Mouse (Mus musculus) liver, adult 2 months (tissue): ENCODE results near the gene Casc3. TPM values are rescaled to one million over a fixed set of nuclear protein-coding genes. Genes with fewer than 3 reads are reported as not detected.
A peak's percentile ranks its signal among the peaks of the same experiment; 100 is the strongest.

Experiments
- DNase-seq: peaks from one replicate; pipeline ENCODE4 v3.0.0-alpha.2; 2011; ENCODE audit warnings: low read depth, low spot score; ENCODE audit errors: extremely low read depth
- H3K27ac ChIP-seq: fragments of 200-500 bp; replicated peaks from 2 replicates; pipeline ENCODE4 v1.5.1; 2012; ENCODE audit warnings: low read depth, mild to moderate bottlenecking, control low read depth, inconsistent platforms, low read length; ENCODE audit not compliant: insufficient read depth
- H3K27me3 ChIP-seq: fragments of 200-500 bp; 2 replicates; pipeline ENCODE4 v1.6.1; 2012; ENCODE audit warnings: mild to moderate bottlenecking, moderate library complexity, low read length, inconsistent platforms; ENCODE audit not compliant: control insufficient read depth, insufficient read depth
- H3K36me3 ChIP-seq: fragments of 200-500 bp; 2 replicates; pipeline ENCODE4 v1.6.1; 2012; ENCODE audit warnings: low read length, inconsistent platforms; ENCODE audit not compliant: control insufficient read depth, insufficient read depth
- H3K4me1 ChIP-seq: fragments of 200-500 bp; 2 replicates; pipeline ENCODE4 v1.6.1; 2011; ENCODE audit warnings: low read length; ENCODE audit not compliant: control insufficient read depth, insufficient read depth
- H3K4me3 ChIP-seq: fragments of 200-500 bp; 2 replicates; pipeline ENCODE4 v1.5.1; 2011; ENCODE audit warnings: low read depth, mild to moderate bottlenecking, control low read depth, low read length, moderate library complexity; ENCODE audit not compliant: insufficient read depth
- H3K79me2 ChIP-seq: fragments of 200-500 bp; 2 replicates; pipeline ENCODE4 v1.6.1; 2012; ENCODE audit warnings: inconsistent platforms, mild to moderate bottlenecking, low read length, moderate library complexity; ENCODE audit not compliant: control insufficient read depth, insufficient read depth
- H3K9ac ChIP-seq: fragments of 200-500 bp; 2 replicates; pipeline ENCODE4 v1.6.1; 2012; ENCODE audit warnings: low read depth, mild to moderate bottlenecking, control low read depth, inconsistent platforms, low read length
- CTCF ChIP-seq: fragments of 200-500 bp; IDR thresholded peaks from 2 replicates; pipeline ENCODE4 v1.5.1; 2011; ENCODE audit warnings: low read depth, low read length, control low read depth
- POLR2A ChIP-seq: fragments of 200-500 bp; IDR thresholded peaks from 2 replicates; pipeline ENCODE4 v1.6.1; 2011; ENCODE audit warnings: low read length, control low read depth; ENCODE audit not compliant: insufficient read depth; ENCODE audit errors: extremely low read depth
- WGBS: fragments of 180-500 bp; shearing (Covaris S2); methylation state at CpG from one replicate; pipeline ENCODE4 v1.1.7; 2018; 5-methylcytosine and 5-hydroxymethylcytosine counted together
- polyA plus RNA-seq: library from polyadenylated mRNA; depleted of rRNA; stranded (reverse); fragments of >200 nt; gene quantifications from 2 replicates; pipeline ENCODE4 v1.2.3, GENCODE M21; 2012
- total RNA-seq: library from RNA; depleted of rRNA; stranded (reverse); fragments of >200 nt; gene quantifications from 2 replicates; pipeline ENCODE4 v1.2.3, GENCODE M21; 2014

The Casc3 gene
- total and polyA plus RNA-seq, 2 experiments, result 3.6 to 12.5 TPM

DNA sequence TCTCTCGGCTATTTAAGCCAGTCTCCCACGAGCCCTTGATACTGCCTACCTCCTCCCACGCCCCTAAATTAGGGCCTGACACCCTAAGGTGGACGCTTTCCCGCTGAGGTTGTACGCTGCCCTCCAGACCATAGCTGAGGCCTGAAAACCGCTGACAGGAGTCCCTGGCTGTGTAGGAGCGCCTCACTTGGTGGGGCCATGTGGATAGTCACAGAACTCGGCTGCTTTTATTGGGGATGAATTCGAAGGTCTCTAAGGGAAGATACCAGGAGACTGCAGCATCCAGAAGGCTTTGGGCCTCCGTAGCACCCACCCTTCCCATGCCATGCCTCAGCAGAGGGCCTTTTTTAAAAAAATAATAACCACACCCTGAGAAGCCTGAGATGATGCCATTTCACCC, 33.2 kb downstream of the Casc3 start:
- Histone ChIP-seq H3K79me2 (no peaks in the 10 kb centered on the region), H3K27me3 (peaks cover 2% of the 10 kb centered on the region; the same call in 1 of the 2 replicates), H3K4me3 (no peak overlapping the region), H3K36me3 (peaks cover 11% of the 10 kb centered on the region), H3K27ac (no peak overlapping the region), H3K4me1 (peaks cover 2% of the 10 kb centered on the region; the same call in 1 of the 2 replicates), H3K9ac (no peak overlapping the region)
- WGBS, result 88% methylated on average over 11 of the region's 11 CpGs
- TF ChIP-seq CTCF (no peak), POLR2A (no peak)
- DNase-seq, result no peak

DNA sequence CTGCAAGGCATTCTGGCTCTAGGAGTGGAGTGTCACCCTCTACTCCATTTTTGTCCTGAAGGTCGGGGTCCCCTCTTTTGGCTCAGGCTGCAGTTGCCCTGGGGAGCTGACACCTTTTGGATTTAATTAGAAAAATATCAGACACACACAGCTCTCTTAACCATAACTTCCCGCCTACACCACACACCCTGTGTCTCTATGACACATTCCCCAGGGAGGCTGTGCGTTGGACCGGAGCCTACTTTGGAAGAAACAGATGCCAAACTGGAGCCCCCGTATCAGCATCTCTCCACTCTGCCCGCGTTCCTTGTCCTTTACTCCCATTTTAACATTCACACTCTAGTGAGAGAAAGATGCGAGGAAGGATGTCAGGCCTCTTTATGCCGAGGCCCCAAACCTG, 33.8 kb downstream of the Casc3 start:
- H3K27me3 ChIP-seq, result peaks cover 2% of the 10 kb centered on the region; the same call in 1 of the 2 replicates
- H3K9ac ChIP-seq, result no peak overlapping the region
- TF ChIP-seq POLR2A (no peak), CTCF (no peak)
- no peak overlapping the region for H3K27ac ChIP-seq
- no peak overlapping the region for H3K4me3 ChIP-seq
- no peaks in the 10 kb centered on the region for H3K79me2 ChIP-seq
- H3K4me1 ChIP-seq, result peaks cover 2% of the 10 kb centered on the region; the same call in 1 of the 2 replicates
- WGBS, result 83% methylated on average over 9 of the region's 9 CpGs
- DNase-seq, result no peak
- peaks cover 6% of the 10 kb centered on the region; the same call in 1 of the 2 replicates for H3K36me3 ChIP-seq

DNA sequence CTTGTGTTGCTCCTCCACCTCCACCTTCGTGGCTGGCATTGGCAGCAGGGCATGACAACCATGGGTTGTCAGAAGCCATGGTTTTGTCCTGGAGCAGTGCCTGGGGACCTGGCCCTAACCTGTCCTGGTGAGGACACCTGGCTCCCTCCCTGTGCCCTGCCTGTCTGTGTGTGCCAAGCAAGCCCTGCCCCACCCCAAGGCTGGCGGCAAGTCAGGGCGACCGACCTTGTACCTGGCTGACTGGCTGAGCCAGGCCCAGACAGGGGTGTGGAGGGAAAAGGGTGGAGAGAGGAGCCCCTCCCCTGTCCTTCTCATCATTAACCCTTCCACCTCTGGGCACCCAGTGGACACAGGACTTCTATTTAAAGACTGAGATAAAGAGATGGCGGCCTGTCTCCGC, 34.7 kb downstream of the Casc3 start:
- 32% methylated on average over 6 of the region's 6 CpGs for WGBS
- no peaks in the 10 kb centered on the region for H3K79me2 ChIP-seq
- peaks cover 2% of the 10 kb centered on the region; the same call in 1 of the 2 replicates for H3K4me1 ChIP-seq
- H3K36me3 ChIP-seq, result no peaks in the 10 kb centered on the region
- DNase-seq, result peak; percentile 44
- no peak for TF ChIP-seq CTCF
- no peak for TF ChIP-seq POLR2A
- H3K27me3 ChIP-seq, result peaks cover 2% of the 10 kb centered on the region; the same call in 1 of the 2 replicates
- H3K27ac ChIP-seq, result no peak overlapping the region
- no peak overlapping the region for H3K9ac ChIP-seq
- no peak overlapping the region for H3K4me3 ChIP-seq

GRCm38 (mm10) chr11:98839897-98840296, 35.2 kb downstream of the Casc3 start:
- Histone ChIP-seq H3K79me2 (no peaks in the 10 kb centered on the region), H3K27me3 (peaks cover 2% of the 10 kb centered on the region; the same call in 1 of the 2 replicates), H3K36me3 (no peaks in the 10 kb centered on the region), H3K4me3 (no peak overlapping the region), H3K9ac (no peak overlapping the region), H3K27ac (no peak overlapping the region), H3K4me1 (peaks cover 2% of the 10 kb centered on the region; the same call in 1 of the 2 replicates)
- DNase-seq, result no peak
- 84% methylated on average over 10 of the region's 10 CpGs for WGBS
- TF ChIP-seq POLR2A (no peak), CTCF (no peak)

DNA sequence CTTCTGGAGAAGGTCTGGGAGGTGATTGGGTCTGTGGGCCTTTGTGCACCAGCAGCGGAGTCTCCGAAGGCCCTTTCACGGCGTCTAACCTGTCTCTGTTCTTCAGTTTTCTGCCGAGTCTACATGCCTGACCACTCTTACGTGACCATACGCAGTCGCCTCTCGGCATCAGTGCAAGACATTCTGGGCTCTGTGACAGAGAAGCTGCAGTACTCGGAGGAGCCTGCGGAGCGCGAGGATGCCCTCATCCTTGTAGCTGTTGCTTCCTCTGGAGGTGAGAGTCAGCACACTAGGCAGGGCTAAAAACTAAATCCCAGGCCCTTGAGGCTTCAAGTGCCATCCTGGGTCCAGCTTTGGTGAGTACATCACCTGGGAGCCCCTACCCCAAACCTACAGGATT, 41.3 kb downstream of the Casc3 start:
- no peaks in the 10 kb centered on the region for H3K79me2 ChIP-seq
- H3K36me3 ChIP-seq, result no peaks in the 10 kb centered on the region
- H3K4me3 ChIP-seq, result no peak overlapping the region
- TF ChIP-seq CTCF (no peak), POLR2A (no peak)
- no peak overlapping the region for H3K9ac ChIP-seq
- no peaks in the 10 kb centered on the region for H3K4me1 ChIP-seq
- 79% methylated on average over 13 of the region's 13 CpGs for WGBS
- H3K27ac ChIP-seq, result no peak overlapping the region
- DNase-seq, result no peak
- no peaks in the 10 kb centered on the region for H3K27me3 ChIP-seq

- TF ChIP-seq CTCF (no peak), POLR2A (no peak)
- 81% methylated on average over 19 of the region's 19 CpGs for WGBS
- no peaks in the 10 kb centered on the region for H3K36me3 ChIP-seq
- no peak overlapping the region for H3K9ac ChIP-seq
- H3K79me2 ChIP-seq, result no peaks in the 10 kb centered on the region
- no peak for DNase-seq
- no peak overlapping the region for H3K27ac ChIP-seq
- no peaks in the 10 kb centered on the region for H3K27me3 ChIP-seq
- no peak overlapping the region for H3K4me3 ChIP-seq
- no peaks in the 10 kb centered on the region for H3K4me1 ChIP-seq
Measured at GRCm38 (mm10) chr11:98846865-98847604, 42.3 kb downstream of the Casc3 start.
